Mouse (Mus musculus) CH12.LX (cell line): ENCODE measurements around the gene Ensa. TPM values are rescaled to one million over a fixed set of nuclear protein-coding genes. Genes with fewer than 3 reads are reported as not detected.
A peak's percentile ranks its signal among the peaks of the same experiment; 100 is the strongest.

Experiments
- DNase-seq: peaks from one replicate; pipeline ENCODE4 v3.0.0-alpha.2; 2013; ENCODE audit errors: extremely low read depth
- H3K27ac ChIP-seq: 2 replicates; pipeline ENCODE4 v1.5.1; 2012; ENCODE audit warnings: low read depth, mild to moderate bottlenecking, control low read depth, moderate library complexity; ENCODE audit not compliant: insufficient read depth
- H3K27me3 ChIP-seq: replicated peaks from 2 replicates; pipeline ENCODE3; 2012; ENCODE audit warnings: inconsistent platforms
- H3K36me3 ChIP-seq, 2 experiments: replicated peaks in 1 of 2; 2 replicates each; pipeline versions ENCODE3 to v1.6.1; 2012; ENCODE audit warnings: inconsistent platforms in 1 of 2, low read length in 1 of 2, mild to moderate bottlenecking in 1 of 2, mixed read lengths in 1 of 2, moderate library complexity in 1 of 2; ENCODE audit not compliant: control insufficient read depth in 1 of 2, insufficient read depth in 1 of 2
- H3K4me1 ChIP-seq, 2 experiments: 2 replicates each; pipeline ENCODE4 v1.6.1; 2012; ENCODE audit warnings: inconsistent platforms in 1 of 2, moderate library complexity in 1 of 2; ENCODE audit not compliant: insufficient read depth in 2 of 2, control insufficient read depth in 1 of 2
- H3K4me2 ChIP-seq: 2 replicates; pipeline ENCODE4 v1.6.1; 2012; ENCODE audit warnings: low read depth, mild to moderate bottlenecking, control low read depth; ENCODE audit not compliant: poor library complexity, insufficient read depth, severe bottlenecking
- H3K4me3 ChIP-seq, 3 experiments: fragments of 150-350 bp in 1 of 3; sonication (generic) in 1 of 3; replicated peaks in 1 of 3; 2 replicates each; pipeline versions ENCODE3 to v1.5.1; 2011 to 2012; ENCODE audit warnings: low read depth in 2 of 3, low read length in 2 of 3, mild to moderate bottlenecking in 2 of 3, moderate library complexity in 2 of 3, control low read depth in 1 of 3, improper control_type of control experiment in 1 of 3, inconsistent platforms in 1 of 3, mixed read lengths in 1 of 3; ENCODE audit not compliant: poor library complexity in 1 of 3
- H3K79me2 ChIP-seq: replicated peaks from 2 replicates; pipeline ENCODE4 v1.6.1; 2012; ENCODE audit warnings: mild to moderate bottlenecking, moderate library complexity; ENCODE audit not compliant: control insufficient read depth, poor library complexity, insufficient read depth, severe bottlenecking; ENCODE audit errors: extremely low read depth
- H3K9ac ChIP-seq: 2 replicates; pipeline ENCODE4 v1.6.1; 2012; ENCODE audit warnings: low read depth, mild to moderate bottlenecking, control low read depth, moderate library complexity; ENCODE audit not compliant: insufficient read depth
- H3K9me3 ChIP-seq: replicated peaks from 2 replicates; pipeline ENCODE3; 2012; ENCODE audit warnings: low read length, inconsistent platforms, mixed read lengths
- CTCF ChIP-seq, 2 experiments: IDR thresholded peaks in 1 of 2; conservative IDR thresholded peaks in 1 of 2; 2 replicates each; pipeline ENCODE4 v1.5.1; 2011 to 2012; ENCODE audit warnings: low read depth in 2 of 2, low read length in 2 of 2, improper control_type of control experiment in 1 of 2, inconsistent platforms in 1 of 2, mild to moderate bottlenecking in 1 of 2, moderate library complexity in 1 of 2
- ETS1 ChIP-seq: conservative IDR thresholded peaks from 2 replicates; pipeline ENCODE4 v1.6.1; 2012; ENCODE audit warnings: low read depth, mild to moderate bottlenecking, inconsistent platforms, low read length, improper control_type of control experiment, moderate library complexity
- MAFK ChIP-seq: IDR thresholded peaks from 2 replicates; pipeline ENCODE4 v1.6.1; 2011; ENCODE audit warnings: low read length, improper control_type of control experiment; ENCODE audit not compliant: insufficient replicate concordance
- MAZ ChIP-seq: IDR thresholded peaks from 2 replicates; pipeline ENCODE4 v1.6.1; 2012; ENCODE audit warnings: low read depth, mild to moderate bottlenecking, inconsistent platforms, low read length, improper control_type of control experiment, moderate library complexity
- MYC ChIP-seq: IDR thresholded peaks from 2 replicates; pipeline ENCODE4 v1.6.1; 2011; ENCODE audit warnings: low read depth, mild to moderate bottlenecking, improper control_type of control experiment, low read length
- NELFE ChIP-seq: IDR thresholded peaks from 2 replicates; pipeline ENCODE4 v1.6.1; 2011; ENCODE audit warnings: low read depth, low read length, improper control_type of control experiment
- POLR2A ChIP-seq: IDR thresholded peaks from 2 replicates; pipeline ENCODE4 v1.6.1; 2011; ENCODE audit warnings: low read depth, mild to moderate bottlenecking, improper control_type of control experiment, low read length
- dilution Hi-C: fragments of 300-500 bp; cut with MboI; formaldehyde crosslinking; loops from 2 replicates; pipeline ENCODE4 v1.14.3; 2020; ENCODE audit warnings: low sequenced_read_pairs; ENCODE audit not compliant: extremely low pct_unique_long_range_greater_than_20kb, extremely low pct_ligation_motif_present
- in situ Hi-C: fragments of 300-500 bp; cut with MboI; formaldehyde crosslinking; loops from 3 replicates; pipeline ENCODE4 v1.14.3; 2019; ENCODE audit warnings: low sequenced_read_pairs, low pct_ligation_motif_present, low pct_unique_long_range_greater_than_20kb, mixed read lengths
- polyA plus RNA-seq: library from polyadenylated mRNA; unstranded; fragments of >175 nt; gene quantifications from 2 replicates; pipeline ENCODE4 v1.2.1, GENCODE M21; 2012; ENCODE audit warnings: low read depth; ENCODE audit not compliant: insufficient read length
- total RNA-seq, 2 experiments: library from RNA; depleted of rRNA; stranded (reverse); fragments of 300-350 nt in 1 of 2; fragments of >200 nt in 1 of 2; gene quantifications; 2 replicates each; pipeline ENCODE4 v1.2.3; 2012 to 2014

Ensa gene
- total and polyA plus RNA-seq, 3 experiments: 51.5 to 58.4 (median 57.8) TPM

DNA sequence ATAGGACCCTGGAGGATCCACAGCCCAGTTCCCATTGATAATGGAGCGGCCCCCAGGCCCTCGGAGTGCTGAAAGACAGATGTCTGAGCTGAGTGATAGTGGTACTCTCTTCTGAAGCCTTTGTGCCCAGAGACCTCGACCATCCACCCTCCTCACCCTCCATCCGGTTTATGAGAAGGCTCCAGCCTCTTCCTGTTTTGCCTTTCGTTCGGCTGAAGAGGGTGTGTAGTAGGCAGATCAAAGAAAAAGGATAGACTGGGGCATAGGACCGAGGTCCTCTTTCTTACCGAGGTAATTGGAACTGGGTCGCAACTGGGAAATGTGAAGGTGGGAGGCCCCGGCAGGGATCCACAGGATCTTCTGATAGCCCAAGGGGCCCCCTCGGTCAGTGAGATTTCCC is 56.6 kb downstream of the Ensa start:
- no peak overlapping the region for H3K27ac ChIP-seq

More for the DNA sequence above, 56.6 kb downstream of the Ensa start:
- Histone ChIP-seq H3K79me2 (no peaks in the 10 kb centered on the region), H3K36me3 (peaks cover 0 to 6% of the 10 kb centered on the region in 2 experiments), H3K4me2 (peak overlapping the region; percentile 3; the same call in 1 of the 2 replicates), H3K27me3 (no peaks in the 10 kb centered on the region), H3K9ac (peak overlapping the region; percentile 7; the same call in 1 of the 2 replicates), H3K4me3 (peak overlapping the region in 1 of 3 experiments; percentile 41), H3K9me3 (no peaks in the 10 kb centered on the region), H3K4me1 (peaks cover 7 to 26% of the 10 kb centered on the region in 2 experiments)
- dilution Hi-C loops (no loop called here), in situ Hi-C loops (no loop called here)
- no peak for DNase-seq
- TF ChIP-seq MAZ (no peak), NELFE (no peak), POLR2A (0 out of 2 replicates have a peak, but pooled peaks have one; percentile 23), CTCF (conservative IDR thresholded peaks at IDR 0.05 in 1 of 2, IDR thresholded peaks at IDR 0.05 in 1 of 2; ENCODE audit: low read depth in 2 of 2, low read length in 2 of 2) (no peak), MAFK (no peak), MYC (no peak), ETS1 (no peak)

Other genes starting within 250 kb of the Ensa start
- not detected in 2 replicates for gene 4930558C23Rik, start 222.2 kb upstream of the Ensa start, total RNA-seq (2012; rRNA removed)
- not detected in 2 replicates for gene 4930558C23Rik, start 222.2 kb upstream of the Ensa start, total RNA-seq (2014; rRNA removed)
- not detected in 2 replicates for gene 4930558C23Rik, start 222.2 kb upstream of the Ensa start, polyA plus RNA-seq
- 11.4 and 12.4 TPM in 2 replicates for gene Arnt, start 190.6 kb upstream of the Ensa start, total RNA-seq (2012; rRNA removed)
- gene Arnt, start 190.6 kb upstream of the Ensa start, total RNA-seq (2014; rRNA removed): 13.2 and 13.5 TPM in 2 replicates
- gene Arnt, start 190.6 kb upstream of the Ensa start, polyA plus RNA-seq: 24.9 and 27.7 TPM in 2 replicates
- gene Ctsk, start 125.7 kb upstream of the Ensa start, total RNA-seq (2012; rRNA removed): 0.13 TPM in 1 of 2 replicates, not detected in the other
- not detected in 2 replicates for gene Ctsk, start 125.7 kb upstream of the Ensa start, total RNA-seq (2014; rRNA removed)
- 0.20 TPM in 1 of 2 replicates, not detected in the other for gene Ctsk, start 125.7 kb upstream of the Ensa start, polyA plus RNA-seq
- 178 and 202 TPM in 2 replicates for gene Ctss, start 98.2 kb upstream of the Ensa start, total RNA-seq (2012; rRNA removed)
- 282 and 300 TPM in 2 replicates for gene Ctss, start 98.2 kb upstream of the Ensa start, total RNA-seq (2014; rRNA removed)
- gene Ctss, start 98.2 kb upstream of the Ensa start, polyA plus RNA-seq: 238 and 271 TPM in 2 replicates
- not detected in 2 replicates for gene Hormad1, start 65.3 kb upstream of the Ensa start, total RNA-seq (2012; rRNA removed)
- not detected in 2 replicates for gene Hormad1, start 65.3 kb upstream of the Ensa start, total RNA-seq (2014; rRNA removed)
- gene Hormad1, start 65.3 kb upstream of the Ensa start, polyA plus RNA-seq: not detected in 2 replicates
- gene Golph3l, start 36.1 kb upstream of the Ensa start, total RNA-seq (2012; rRNA removed): 22.4 and 23.4 TPM in 2 replicates
- gene Golph3l, start 36.1 kb upstream of the Ensa start, total RNA-seq (2014; rRNA removed): 35.5 and 36.9 TPM in 2 replicates
- gene Golph3l, start 36.1 kb upstream of the Ensa start, polyA plus RNA-seq: 21.6 and 22.7 TPM in 2 replicates
- 95.9 and 114 TPM in 2 replicates for gene Mcl1, start 33.8 kb downstream of the Ensa start, total RNA-seq (2012; rRNA removed)
- 223 and 225 TPM in 2 replicates for gene Mcl1, start 33.8 kb downstream of the Ensa start, total RNA-seq (2014; rRNA removed)
- gene Mcl1, start 33.8 kb downstream of the Ensa start, polyA plus RNA-seq: 188 and 197 TPM in 2 replicates
- 0.85 and 1.1 TPM in 2 replicates for gene Adamtsl4, start 62.9 kb downstream of the Ensa start, total RNA-seq (2012; rRNA removed)
- gene Adamtsl4, start 62.9 kb downstream of the Ensa start, total RNA-seq (2014; rRNA removed): not detected in 2 replicates
- 0.10 TPM in 1 of 2 replicates, not detected in the other for gene Adamtsl4, start 62.9 kb downstream of the Ensa start, polyA plus RNA-seq
- 0.42 and 1.0 TPM in 2 replicates for gene Ecm1, start 114.6 kb downstream of the Ensa start, total RNA-seq (2012; rRNA removed)
- gene Ecm1, start 114.6 kb downstream of the Ensa start, total RNA-seq (2014; rRNA removed): 0.40 and 1.00 TPM in 2 replicates
- 4.0 and 4.3 TPM in 2 replicates for gene Ecm1, start 114.6 kb downstream of the Ensa start, polyA plus RNA-seq
- gene Tars2, start 135.2 kb downstream of the Ensa start, total RNA-seq (2012; rRNA removed): 71.1 and 74.7 TPM in 2 replicates
- gene Tars2, start 135.2 kb downstream of the Ensa start, total RNA-seq (2014; rRNA removed): 59.8 and 61.5 TPM in 2 replicates
- 97.6 and 106 TPM in 2 replicates for gene Tars2, start 135.2 kb downstream of the Ensa start, polyA plus RNA-seq
- gene Rprd2, start 193.9 kb downstream of the Ensa start, total RNA-seq (2012; rRNA removed): 8.1 and 8.4 TPM in 2 replicates
- 12.3 and 12.5 TPM in 2 replicates for gene Rprd2, start 193.9 kb downstream of the Ensa start, total RNA-seq (2014; rRNA removed)
- gene Rprd2, start 193.9 kb downstream of the Ensa start, polyA plus RNA-seq: 13.2 and 16.2 TPM in 2 replicates
- gene Prpf3, start 230.9 kb downstream of the Ensa start, total RNA-seq (2012; rRNA removed): 27.1 and 35.7 TPM in 2 replicates
- gene Prpf3, start 230.9 kb downstream of the Ensa start, total RNA-seq (2014; rRNA removed): 11.0 and 11.5 TPM in 2 replicates
- gene Prpf3, start 230.9 kb downstream of the Ensa start, polyA plus RNA-seq: 67.8 and 83.9 TPM in 2 replicates
- gene Mrps21, start 246.5 kb downstream of the Ensa start, total RNA-seq (2012; rRNA removed): 317 and 415 TPM in 2 replicates
- gene Mrps21, start 246.5 kb downstream of the Ensa start, total RNA-seq (2014; rRNA removed): 453 and 557 TPM in 2 replicates
- gene Mrps21, start 246.5 kb downstream of the Ensa start, polyA plus RNA-seq: 251 and 292 TPM in 2 replicates